Mouse (Mus musculus) embryonic fibroblast, embryonic 13.5 days (primary cell): ENCODE measurements around the gene Tspan32.

Experiments used
- CTCF ChIP-seq: IDR thresholded peaks from 2 replicates; pipeline ENCODE4 v1.5.1; 2011; ENCODE audit warnings: mild to moderate bottlenecking, control low read depth, low read length, moderate library complexity, borderline replicate concordance; ENCODE audit not compliant: insufficient read depth
- POLR2A ChIP-seq: IDR thresholded peaks from 2 replicates; pipeline ENCODE4 v1.6.1; 2011; ENCODE audit warnings: low read depth, mild to moderate bottlenecking, control low read depth, low read length, moderate library complexity

- TF ChIP-seq CTCF (no peak), POLR2A (no peak)
Observed at GRCm38 (mm10) chr7:142985146-142985545, 19.7 kb upstream of the Tspan32 start.
